Mouse (Mus musculus): ENCODE results near the gene 1700016H13Rik.

- no peak for TF ChIP-seq POLR2A (IDR thresholded peaks at IDR 0.05; ENCODE audit: low read depth, low read length)
- TF ChIP-seq CTCF (IDR thresholded peaks at IDR 0.05; ENCODE audit: extremely low read depth, insufficient read depth, insufficient read length, insufficient replicate concordance) = no peak
Observed at GRCm38 (mm10) chr5:103689645-103690044, 33.8 kb upstream of the 1700016H13Rik start.

All from spleen, adult 2 months (tissue).